In genomic region chr17:15440067-15440462, GRCm38 (mm10) we compare ENCODE assay signal across 12 mouse cellular contexts. TPM values are rescaled to one million over a fixed set of nuclear protein-coding genes. Genes with fewer than 3 reads are reported as not detected.
DNase-seq lines count a peak whose midpoint lies in the region; ATAC-seq and TF ChIP-seq lines count a peak whose summit lies in the region.
"Had no signal": no experiment of that assay in that cellular context is flagged by ENCODE, and none has a peak within 500 bp of the region (broad histone marks: within the 10 kb centered on the region; RNA-seq: fewer than 3 reads in every experiment).

No protein-coding gene starts in this region.

- WGBS in intestine, embryonic 15.5 days: 48% methylated on average over 8 of the region's 8 CpGs
- 55% methylated on average over 8 of the region's 8 CpGs for WGBS in intestine, postnatal 0 days
- WGBS in forebrain, embryonic 11.5 days: 71% methylated on average over 8 of the region's 8 CpGs
- 42% methylated on average over 8 of the region's 8 CpGs for WGBS in limb, embryonic 13.5 days

- peak overlapping the region; percentile 32; the same call in 1 of the 2 replicates for H3K4me2 ChIP-seq in intestine, embryonic 15.5 days (replicated peaks)
- no peak overlapping the region for H3K4me2 ChIP-seq in intestine, postnatal 0 days (replicated peaks; ENCODE audit: low read depth)
- no peak overlapping the region for H3K4me2 ChIP-seq in forebrain, embryonic 11.5 days (ENCODE audit: low read depth, low read length, severe bottlenecking)
- H3K4me2 ChIP-seq in limb, embryonic 13.5 days (replicated peaks): peak overlapping the region; percentile 59

- no peak for DNase-seq in forebrain, embryonic 11.5 days (ENCODE audit: low spot score)
- no peak for DNase-seq in layer of hippocampus, postnatal 14 days (ENCODE audit: low spot score in 2 of 2)
- DNase-seq in spleen, postnatal 4 days (ENCODE audit: low spot score in 2 of 2): no peak
- DNase-seq: adrenal gland, postnatal 25 days; kidney, adult 8-10 months; lung, adult 18-20 months had no signal

- H3K9me3 ChIP-seq in intestine, embryonic 15.5 days: no peaks in the 10 kb centered on the region
- no peaks in the 10 kb centered on the region for H3K9me3 ChIP-seq in intestine, postnatal 0 days (ENCODE audit: control insufficient read depth)
- no peaks in the 10 kb centered on the region for H3K9me3 ChIP-seq in E14TG2a.4 (ENCODE audit: low read length)
- no peaks in the 10 kb centered on the region for H3K9me3 ChIP-seq in forebrain, embryonic 11.5 days (ENCODE audit: control insufficient read depth, low read length)
- no peaks in the 10 kb centered on the region for H3K9me3 ChIP-seq in limb, embryonic 13.5 days
- H3K9me3 ChIP-seq: G1E had no signal

- H3K4me3 ChIP-seq in intestine, embryonic 15.5 days (replicated peaks): no peak overlapping the region
- no peak overlapping the region for H3K4me3 ChIP-seq in intestine, postnatal 0 days (ENCODE audit: low read depth, low read length)
- H3K4me3 ChIP-seq in E14TG2a.4 (replicated peaks; ENCODE audit: low read length): peak overlapping the region; percentile 57
- H3K4me3 ChIP-seq in forebrain, embryonic 11.5 days (ENCODE audit: low read depth, low read length): no peak overlapping the region
- 0 out of 2 replicates have a peak overlapping the region, but pooled peaks have one; percentile 13 for H3K4me3 ChIP-seq in limb, embryonic 13.5 days

- H3K27me3 ChIP-seq in intestine, embryonic 15.5 days (replicated peaks): no peaks in the 10 kb centered on the region
- no peaks in the 10 kb centered on the region for H3K27me3 ChIP-seq in intestine, postnatal 0 days (replicated peaks; ENCODE audit: control insufficient read depth, insufficient read depth, low read length)
- H3K27me3 ChIP-seq in E14TG2a.4 (ENCODE audit: insufficient read depth, low read length): no peaks in the 10 kb centered on the region; the same call in 1 of the 2 replicates
- H3K27me3 ChIP-seq in forebrain, embryonic 11.5 days (ENCODE audit: control insufficient read depth, insufficient read depth, low read length): no peaks in the 10 kb centered on the region
- no peaks in the 10 kb centered on the region for H3K27me3 ChIP-seq in limb, embryonic 13.5 days

- ATAC-seq in intestine, embryonic 15.5 days: no peak
- ATAC-seq in intestine, postnatal 0 days: no peak
- peak; percentile 10; the same call in 1 of the 2 replicates for ATAC-seq in forebrain, embryonic 11.5 days (replicated peaks; ENCODE audit: low FRiP score)
- no peak for ATAC-seq in limb, embryonic 13.5 days (ENCODE audit: low FRiP score, low read depth)
- ATAC-seq in erythroid progenitor cell, adult 5-6 weeks (replicated peaks; ENCODE audit: low FRiP score, poor library complexity, severe bottlenecking): no peak

- H3K36me3 ChIP-seq in intestine, embryonic 15.5 days: no peaks in the 10 kb centered on the region
- H3K36me3 ChIP-seq in intestine, postnatal 0 days (ENCODE audit: control insufficient read depth, insufficient read depth): no peaks in the 10 kb centered on the region
- no peaks in the 10 kb centered on the region for H3K36me3 ChIP-seq in E14TG2a.4 (ENCODE audit: insufficient read depth, low read length)
- no peaks in the 10 kb centered on the region for H3K36me3 ChIP-seq in forebrain, embryonic 11.5 days (ENCODE audit: control insufficient read depth, insufficient read depth, low read length)
- H3K36me3 ChIP-seq in limb, embryonic 13.5 days: no peaks in the 10 kb centered on the region
- H3K36me3 ChIP-seq: G1E had no signal

- no peak for TF ChIP-seq CTCF in intestine, postnatal 0 days (IDR thresholded peaks at IDR 0.05; ENCODE audit: low read depth)
- TF ChIP-seq CTCF in E14TG2a.4 (conservative IDR thresholded peaks at IDR 0.05; ENCODE audit: low read length): no peak

- peak overlapping the region; percentile 9; the same call in 1 of the 2 replicates for H3K27ac ChIP-seq in intestine, embryonic 15.5 days
- no peak overlapping the region for H3K27ac ChIP-seq in intestine, postnatal 0 days (ENCODE audit: low read depth, low read length)
- H3K27ac ChIP-seq in forebrain, embryonic 11.5 days (ENCODE audit: low read depth, low read length): peak overlapping the region; percentile 66; the same call in 1 of the 2 replicates
- H3K27ac ChIP-seq in limb, embryonic 13.5 days: no peak overlapping the region

- H3K4me1 ChIP-seq in intestine, embryonic 15.5 days (replicated peaks): peaks cover 9% of the 10 kb centered on the region
- H3K4me1 ChIP-seq in intestine, postnatal 0 days (replicated peaks; ENCODE audit: control insufficient read depth, insufficient read depth, low read length): no peaks in the 10 kb centered on the region
- H3K4me1 ChIP-seq in E14TG2a.4 (replicated peaks; ENCODE audit: low read depth, low read length): peaks cover 26% of the 10 kb centered on the region
- H3K4me1 ChIP-seq in forebrain, embryonic 11.5 days (replicated peaks; ENCODE audit: control insufficient read depth, insufficient read depth, low read length): peaks cover 12% of the 10 kb centered on the region
- H3K4me1 ChIP-seq in limb, embryonic 13.5 days: peaks cover 16% of the 10 kb centered on the region

- no peak overlapping the region for H3K9ac ChIP-seq in intestine, embryonic 15.5 days
- no peak overlapping the region for H3K9ac ChIP-seq in intestine, postnatal 0 days (ENCODE audit: low read depth, low read length)
- peak overlapping the region; percentile 10; the same call in 1 of the 2 replicates for H3K9ac ChIP-seq in forebrain, embryonic 11.5 days (ENCODE audit: low read length)
- peak overlapping the region; percentile 39; the same call in 1 of the 2 replicates for H3K9ac ChIP-seq in limb, embryonic 13.5 days

RNA-seq across cellular contexts. Expression of gene Fam120b, which starts 44.1 kb away (rescaled TPM):
- polyA plus RNA-seq in intestine, embryonic 15.5 days (2015; fragmentation: Nextera tagmentation; extraction: Ambion mirVana): 26.9 and 27.7 TPM in 2 replicates
- polyA plus RNA-seq in intestine, postnatal 0 days (2015; fragmentation: Nextera tagmentation; extraction: Ambion mirVana): 11.5 and 13.6 TPM in 2 replicates
- 32.7 and 33.6 TPM in 2 replicates for polyA plus RNA-seq in forebrain, embryonic 11.5 days (2014; fragmentation: Nextera tagmentation; extraction: Ambion mirVana)
- polyA plus RNA-seq in limb, embryonic 13.5 days (2015; fragmentation: Nextera tagmentation; extraction: Ambion mirVana): 32.8 and 34.5 TPM in 2 replicates
- total RNA-seq in erythroid progenitor cell, adult 5-6 weeks (2015; ENCODE audit: low replicate concordance): 0.36 and 2.9 TPM in 2 replicates
- 2.8 and 5.9 TPM in 2 replicates for total RNA-seq in erythroid progenitor cell, adult 5-6 weeks (2017; ENCODE audit: low replicate concordance)
- 10 to 100 TPM; 33.4 to 34.9 TPM for total RNA-seq in layer of hippocampus, postnatal 14 days (2021)

RNA-seq across cellular contexts. Expression of gene Psmb1, which starts 59.5 kb away (rescaled TPM):
- 258 and 264 TPM in 2 replicates for polyA plus RNA-seq in intestine, embryonic 15.5 days (2015; fragmentation: Nextera tagmentation; extraction: Ambion mirVana)
- 233 and 246 TPM in 2 replicates for polyA plus RNA-seq in intestine, postnatal 0 days (2015; fragmentation: Nextera tagmentation; extraction: Ambion mirVana)
- 244 and 247 TPM in 2 replicates for polyA plus RNA-seq in forebrain, embryonic 11.5 days (2014; fragmentation: Nextera tagmentation; extraction: Ambion mirVana)
- 252 and 265 TPM in 2 replicates for polyA plus RNA-seq in limb, embryonic 13.5 days (2015; fragmentation: Nextera tagmentation; extraction: Ambion mirVana)
- total RNA-seq in erythroid progenitor cell, adult 5-6 weeks (2015; ENCODE audit: low replicate concordance): 54.8 and 67.9 TPM in 2 replicates
- total RNA-seq in erythroid progenitor cell, adult 5-6 weeks (2017; ENCODE audit: low replicate concordance): 65.8 and 82.7 TPM in 2 replicates
- total RNA-seq in layer of hippocampus, postnatal 14 days (2021): 100 to 1,000 TPM; 127 to 134 TPM

RNA-seq across cellular contexts. Expression of gene Tbp, which starts 59.6 kb away (rescaled TPM):
- polyA plus RNA-seq in intestine, embryonic 15.5 days (2015; fragmentation: Nextera tagmentation; extraction: Ambion mirVana): 36.3 and 42.2 TPM in 2 replicates
- polyA plus RNA-seq in intestine, postnatal 0 days (2015; fragmentation: Nextera tagmentation; extraction: Ambion mirVana): 21.7 and 22.4 TPM in 2 replicates
- polyA plus RNA-seq in forebrain, embryonic 11.5 days (2014; fragmentation: Nextera tagmentation; extraction: Ambion mirVana): 79.6 and 80.4 TPM in 2 replicates
- polyA plus RNA-seq in limb, embryonic 13.5 days (2015; fragmentation: Nextera tagmentation; extraction: Ambion mirVana): 50.8 and 52.9 TPM in 2 replicates
- 66.7 and 82.2 TPM in 2 replicates for total RNA-seq in erythroid progenitor cell, adult 5-6 weeks (2015; ENCODE audit: low replicate concordance)
- 44.2 and 47.7 TPM in 2 replicates for total RNA-seq in erythroid progenitor cell, adult 5-6 weeks (2017; ENCODE audit: low replicate concordance)
- 10 to 100 TPM; 28.5 to 34.3 TPM for total RNA-seq in layer of hippocampus, postnatal 14 days (2021)

Comparison
In these comparisons a context has a peak if more than half of its experiments do, and no peak if none do; other contexts are left out.
1. H3K27ac ChIP-seq: peak in intestine, embryonic 15.5 days (single experiment) and forebrain, embryonic 11.5 days (single experiment); none in intestine, postnatal 0 days (single experiment) and limb, embryonic 13.5 days (single experiment).
2. H3K4me2 ChIP-seq: peak in intestine, embryonic 15.5 days (single experiment) and limb, embryonic 13.5 days (single experiment); none in intestine, postnatal 0 days (single experiment) and forebrain, embryonic 11.5 days (single experiment).
3. H3K4me3 ChIP-seq: peak in E14TG2a.4 (single experiment) and limb, embryonic 13.5 days (single experiment); none in intestine, embryonic 15.5 days (single experiment), intestine, postnatal 0 days (single experiment) and forebrain, embryonic 11.5 days (single experiment).
4. H3K9ac ChIP-seq: peak in forebrain, embryonic 11.5 days (single experiment) and limb, embryonic 13.5 days (single experiment); none in intestine, embryonic 15.5 days (single experiment) and intestine, postnatal 0 days (single experiment).